Mouse (Mus musculus) forelimb bud, embryonic 11.5 days (tissue): ENCODE results near the gene Tmem171.

ENCODE experiments used
- DNase-seq: peaks from one replicate; pipeline ENCODE4 v3.0.0-alpha.2; 2012; ENCODE audit warnings: low read depth, low spot score

The Tmem171 gene

DNA sequence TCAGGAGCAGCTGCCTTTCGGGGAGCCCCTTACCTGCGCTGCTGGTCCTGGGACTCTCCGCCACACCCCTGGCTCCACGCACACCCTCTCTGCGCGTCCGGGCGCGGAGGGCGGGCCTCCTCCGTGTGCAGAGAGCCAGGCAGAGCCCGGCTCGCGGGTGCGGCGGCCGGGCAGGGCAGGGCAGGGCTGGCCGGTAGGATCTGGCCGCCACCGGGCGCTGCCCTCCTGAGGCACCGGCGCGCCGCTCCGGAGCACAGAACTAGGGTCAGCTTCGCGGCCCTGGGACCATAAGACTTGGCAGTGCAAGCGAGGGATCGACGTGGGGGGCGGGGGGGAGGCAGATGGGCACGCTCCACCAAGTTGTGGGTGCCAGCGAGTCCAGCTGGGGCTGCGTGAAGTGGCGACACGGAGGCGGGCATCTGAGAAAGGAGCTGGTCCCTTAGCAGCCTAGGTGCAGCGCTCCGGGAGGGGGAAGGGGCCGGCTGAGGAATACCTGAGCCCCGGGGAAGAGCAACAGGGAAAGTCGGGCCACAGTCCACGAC, at the start of gene Tmem171:
TSS of gene Tmem171 (minus strand) at position 62 of the 542 bp plus-strand sequence.
- DNase-seq: no peak

DNA sequence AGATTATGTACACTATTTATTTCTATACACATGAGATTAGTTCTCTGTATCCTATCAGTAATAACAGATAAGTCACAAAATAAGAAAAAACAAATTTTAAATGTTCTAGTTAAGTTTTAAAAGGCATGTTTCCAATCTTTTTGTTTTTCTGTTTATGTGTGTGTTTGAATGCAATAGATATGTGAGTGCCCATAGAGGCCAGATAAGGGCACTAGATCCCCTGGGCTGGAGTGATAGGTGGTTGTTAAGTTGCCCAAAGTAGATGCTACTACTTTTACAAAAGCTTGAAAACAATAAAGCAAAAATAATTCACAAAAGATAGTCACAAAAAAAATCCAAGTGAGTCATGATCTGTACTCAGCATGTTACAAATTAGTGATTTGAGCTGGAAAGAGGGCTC, 49.2 kb upstream of the Tmem171 start:
- no peak for DNase-seq

DNA sequence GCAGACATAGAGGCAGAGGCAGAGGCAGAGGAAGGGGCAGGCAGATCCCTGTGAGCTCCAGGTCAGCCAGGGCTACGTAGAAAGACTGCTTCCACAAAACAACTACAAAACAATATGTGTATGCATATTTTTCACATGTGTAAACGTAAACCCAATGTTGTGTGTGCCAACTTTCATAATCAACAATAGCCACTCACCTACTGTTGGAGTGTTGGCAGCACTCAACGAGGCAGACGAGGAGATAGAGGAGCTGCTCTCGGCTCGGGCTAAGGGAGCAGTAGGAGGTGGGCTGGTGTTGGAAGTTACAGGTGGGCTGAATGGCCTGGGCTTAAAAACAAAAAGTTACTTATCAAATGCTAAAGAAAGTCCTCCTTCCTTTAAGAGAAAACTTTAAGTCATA, 48.6 kb upstream of the Tmem171 start:
- no peak for DNase-seq

DNA sequence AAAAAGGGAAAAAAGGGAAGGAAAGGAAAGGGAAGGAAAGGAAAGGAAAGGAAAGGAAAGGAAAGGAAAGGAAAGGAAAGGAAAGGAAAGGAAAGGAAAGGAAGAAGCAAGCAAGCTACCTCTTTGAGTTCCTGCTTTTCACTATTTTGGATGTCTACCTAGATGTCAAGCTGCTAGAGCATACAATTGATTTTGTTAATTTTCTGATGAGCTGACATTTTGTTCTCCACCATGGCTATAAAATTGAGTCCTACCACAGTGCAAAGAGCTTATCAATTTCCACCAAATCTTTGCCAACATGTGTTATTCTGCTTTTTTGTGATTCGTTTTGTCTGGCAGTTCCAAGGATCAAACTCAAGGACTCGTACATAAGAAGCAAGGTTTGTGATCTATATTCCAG, 43.6 kb upstream of the Tmem171 start:
- no peak for DNase-seq

DNA sequence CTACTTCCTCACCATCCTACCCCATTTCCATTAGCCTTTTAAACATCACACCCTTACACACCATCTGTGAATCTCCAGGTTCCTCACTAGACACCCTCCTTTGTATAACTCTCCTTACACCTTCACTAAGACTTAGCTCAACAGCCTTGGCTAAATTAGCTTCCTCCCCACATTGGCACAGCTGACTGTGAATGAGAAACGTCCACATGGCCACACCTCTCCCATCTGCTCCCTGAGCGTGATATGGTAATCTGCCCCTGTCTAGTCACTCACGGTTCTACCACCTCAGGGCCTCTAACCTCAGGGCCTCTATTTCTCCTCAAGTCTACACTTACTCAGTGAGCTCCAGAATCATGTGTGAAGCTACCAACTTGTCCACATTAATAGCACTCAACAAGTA, 38.7 kb upstream of the Tmem171 start:
- DNase-seq: no peak

DNA sequence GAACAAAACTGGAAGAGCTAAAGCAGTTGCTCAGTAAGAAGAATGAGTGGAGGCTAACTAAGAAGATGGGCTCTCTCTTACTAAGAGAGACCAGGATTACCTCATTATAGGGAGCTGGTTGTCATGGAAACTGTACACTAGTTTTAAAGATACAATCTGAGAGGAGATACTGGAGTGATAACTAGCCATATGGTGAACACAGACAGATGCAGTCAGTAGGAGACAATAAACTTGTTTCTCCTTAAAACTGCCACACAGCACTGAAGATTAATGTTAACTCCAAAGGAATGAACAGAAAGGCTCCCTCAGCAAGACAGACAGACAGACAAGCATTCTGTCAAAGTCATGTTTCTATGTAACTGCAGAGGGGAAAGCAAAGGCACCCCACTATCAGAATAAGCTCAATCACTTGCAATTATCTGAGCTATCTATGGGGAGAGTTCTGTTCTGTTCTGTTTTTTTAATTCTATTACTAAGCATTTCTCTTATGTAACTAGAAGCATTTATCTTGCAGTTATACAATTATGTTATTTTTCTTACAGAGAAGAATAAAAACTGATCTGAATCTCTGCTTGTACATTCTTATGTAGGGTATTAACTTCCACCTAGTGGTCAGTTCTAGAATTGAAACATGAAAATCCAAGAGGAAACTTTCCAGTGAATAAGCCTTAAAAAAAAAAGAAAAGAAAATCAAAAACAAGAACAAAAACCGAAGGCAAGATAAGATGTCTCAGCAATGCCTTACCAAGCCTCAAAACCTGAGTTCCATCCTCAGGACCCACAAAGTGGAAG, 34.8 kb upstream of the Tmem171 start:
- DNase-seq: no peak

DNA sequence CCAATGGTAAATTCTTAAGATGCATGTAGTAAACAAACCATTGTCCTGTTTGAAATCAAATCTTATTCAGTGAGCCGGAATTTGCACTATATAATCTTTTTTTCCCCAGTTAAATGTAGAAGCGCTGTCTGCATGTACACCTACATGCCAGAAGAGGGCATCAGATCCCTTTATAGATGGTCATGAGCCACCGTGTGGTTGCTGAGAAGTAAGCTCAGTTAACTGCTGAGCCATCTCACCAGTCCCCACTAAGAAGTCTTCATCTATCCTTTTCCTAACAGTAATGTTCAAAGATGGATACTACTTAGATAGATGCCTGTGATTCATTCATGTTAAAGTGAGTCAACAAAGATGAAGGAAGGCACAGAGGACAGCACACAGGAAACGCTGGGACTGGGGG, 31.9 kb upstream of the Tmem171 start:
- peak; percentile 8 for DNase-seq

DNA sequence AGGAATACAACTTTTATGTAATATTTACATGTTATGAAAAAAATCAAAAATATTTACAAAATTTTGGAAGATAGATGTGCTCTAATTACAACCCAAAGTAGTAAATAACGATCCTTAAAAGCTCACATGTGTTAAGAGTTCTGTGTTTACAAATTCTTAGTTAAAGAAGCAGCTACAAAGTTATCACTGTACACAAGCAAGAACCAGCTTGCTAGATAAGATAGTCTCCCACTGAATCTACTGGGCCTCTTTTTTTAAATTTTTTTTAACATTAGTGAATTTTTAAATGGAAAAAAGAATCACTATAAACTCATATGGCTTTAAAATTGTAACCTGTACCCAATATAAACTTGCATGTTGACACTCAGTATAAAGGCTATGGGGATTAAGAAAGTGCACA, 28.8 kb upstream of the Tmem171 start:
- DNase-seq: no peak

DNA sequence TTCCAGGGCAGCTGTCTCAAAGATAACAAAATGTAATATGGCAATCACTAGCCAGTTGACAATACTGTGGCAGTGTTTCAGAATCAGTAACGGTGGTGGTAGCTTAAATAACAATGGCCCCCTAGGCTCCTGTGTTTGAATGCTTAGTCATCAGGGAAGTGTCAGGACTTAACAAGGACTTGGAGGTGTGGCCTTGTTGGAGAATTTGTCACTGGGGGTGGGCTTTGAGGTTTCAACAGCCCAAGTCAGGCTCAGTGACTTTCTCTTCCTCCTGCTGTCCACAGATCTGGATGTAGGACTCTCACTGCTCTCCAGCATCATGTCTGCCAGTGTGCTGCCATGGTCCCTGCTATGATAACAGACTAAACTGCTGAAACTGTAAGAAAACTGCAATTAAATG, 27.7 kb upstream of the Tmem171 start:
- no peak for DNase-seq

DNA sequence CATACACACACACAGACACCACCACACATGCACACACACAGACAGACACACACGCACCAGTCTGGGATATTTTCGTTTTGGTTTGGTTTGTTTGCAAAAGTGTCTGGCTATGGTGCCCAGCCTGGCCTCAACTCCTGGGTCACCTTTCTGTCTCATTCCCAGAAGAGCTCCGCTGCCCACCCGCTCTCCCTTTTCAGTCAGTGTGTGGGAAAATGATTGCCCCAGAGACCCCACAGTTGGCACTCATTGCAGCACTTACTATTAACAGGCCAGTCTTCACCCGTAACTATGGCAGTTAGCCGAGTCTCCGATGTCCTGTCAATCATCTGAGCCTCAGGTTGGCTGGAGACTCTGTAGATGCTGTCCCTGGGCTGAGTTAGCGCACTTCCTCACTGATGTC, 21.5 kb upstream of the Tmem171 start:
- DNase-seq: no peak

DNA sequence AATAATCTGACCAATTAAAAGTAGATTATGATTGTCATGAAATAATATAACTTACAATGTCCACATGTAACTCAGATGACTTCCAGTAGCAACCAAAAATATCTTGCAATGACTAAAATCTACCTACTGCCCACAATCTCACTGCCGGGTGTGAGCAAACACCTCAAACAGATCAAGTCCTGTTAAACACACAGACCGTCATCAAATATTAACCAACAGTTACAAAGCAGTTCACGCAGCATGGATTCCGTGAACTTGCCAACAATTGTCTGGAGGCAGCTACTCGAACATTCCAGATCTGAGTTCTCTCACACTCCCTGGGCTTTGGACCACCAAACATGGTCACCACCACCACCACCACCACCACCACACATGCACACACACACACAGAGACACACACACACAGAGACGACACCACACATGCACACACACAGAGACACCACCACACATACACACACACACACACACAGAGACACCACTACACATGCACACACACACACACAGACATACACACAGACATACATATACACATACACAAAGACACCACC, 20.9 kb upstream of the Tmem171 start:
- no peak for DNase-seq

DNA sequence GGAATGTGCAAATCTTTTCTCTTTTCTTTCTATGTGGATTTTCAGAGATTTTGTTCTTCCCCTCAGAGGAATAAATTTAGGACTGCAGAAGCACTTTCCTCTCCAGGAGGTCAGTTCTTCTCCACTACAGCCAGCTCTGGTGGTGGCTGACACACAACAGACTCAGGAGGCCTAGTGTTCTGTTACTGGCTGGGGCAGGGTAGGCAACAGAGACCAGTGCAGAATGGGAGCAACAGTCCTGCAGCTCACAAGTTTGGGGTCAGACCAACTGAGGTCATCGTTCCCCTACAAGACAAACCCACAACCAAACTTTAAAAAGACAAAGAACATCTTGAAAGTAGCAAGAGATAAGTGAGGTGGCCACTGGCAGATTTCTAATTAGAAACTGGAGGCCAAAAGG, 16.0 kb upstream of the Tmem171 start:
- no peak for DNase-seq

DNA sequence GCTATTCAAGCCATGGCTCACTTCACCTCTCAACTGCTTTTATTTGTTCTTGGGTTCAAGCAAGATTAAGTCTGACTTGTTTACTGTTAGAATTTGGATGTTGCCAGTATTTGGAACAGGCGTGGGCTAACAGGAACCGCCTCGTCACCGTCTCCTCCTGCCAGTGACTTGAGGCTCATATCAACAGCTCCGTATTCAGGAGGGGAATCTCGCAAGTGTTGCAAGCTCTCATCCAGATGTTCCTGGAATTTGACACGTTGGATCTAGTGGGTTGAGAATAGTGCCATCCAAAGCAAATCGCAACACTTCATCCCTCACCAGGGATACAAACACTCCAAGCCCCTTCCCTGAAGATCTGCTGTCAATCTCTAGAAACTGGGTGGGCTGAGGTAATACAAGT, 15.6 kb upstream of the Tmem171 start:
- DNase-seq: no peak

DNA sequence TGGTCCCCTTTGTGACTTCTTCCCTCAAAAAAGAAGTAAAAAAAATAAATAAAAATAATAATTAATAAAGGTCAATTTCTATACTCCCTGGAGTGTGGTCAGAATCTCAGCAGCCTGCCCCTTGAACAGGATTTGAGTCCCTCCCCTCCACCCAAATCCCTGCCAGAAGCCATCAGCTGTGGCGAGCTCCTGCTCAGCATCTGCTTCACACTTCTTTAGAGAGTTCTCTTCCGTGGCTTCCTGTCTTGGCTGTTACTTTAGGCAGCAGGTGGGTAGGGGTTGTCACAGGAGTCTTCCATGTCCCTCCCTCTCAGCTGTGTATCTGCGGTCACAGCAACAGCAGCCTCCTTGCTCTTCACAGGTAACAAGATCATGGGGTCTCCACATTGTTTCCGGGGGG, 10.9 kb upstream of the Tmem171 start:
- DNase-seq: no peak

DNA sequence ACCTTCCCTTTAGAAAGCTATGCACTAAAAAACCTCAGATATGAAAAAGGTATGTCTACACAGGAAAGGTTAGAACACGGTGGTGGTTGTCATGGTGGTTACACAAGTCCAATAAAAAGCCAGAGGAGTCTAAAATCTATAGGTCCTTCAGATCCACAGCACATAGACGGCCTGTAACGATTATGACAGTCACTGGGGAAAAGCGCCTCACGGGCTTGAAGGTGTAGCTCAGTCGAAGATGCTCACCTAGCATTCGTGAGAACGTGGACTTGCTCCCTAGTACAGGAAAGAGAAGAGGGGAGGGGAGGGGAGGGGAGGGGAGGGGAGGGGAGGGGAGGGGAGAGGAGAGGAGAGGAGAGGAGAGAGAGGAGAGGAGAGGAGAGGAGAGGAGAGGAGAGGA, 9.2 kb upstream of the Tmem171 start:
- DNase-seq: no peak

DNA sequence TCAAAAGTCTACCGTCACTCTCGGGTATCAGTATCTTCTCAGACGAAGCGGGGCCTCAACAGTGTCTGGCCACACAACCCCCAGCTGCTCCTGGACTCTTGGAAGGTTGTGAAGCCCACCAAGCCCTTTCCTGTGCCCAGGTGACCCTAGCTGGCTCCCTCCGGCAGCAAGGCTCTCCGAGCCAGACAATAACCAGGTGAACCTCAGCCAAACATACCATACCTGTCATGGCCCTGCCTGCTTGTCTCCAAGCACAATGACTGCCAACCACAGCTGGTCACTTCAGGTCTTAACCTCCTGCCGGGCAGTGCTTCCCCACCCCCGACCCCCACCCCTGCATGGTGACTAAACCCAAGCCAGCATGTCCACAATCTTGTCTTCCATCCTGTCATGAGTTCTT, 7.7 kb upstream of the Tmem171 start:
- DNase-seq: no peak

DNA sequence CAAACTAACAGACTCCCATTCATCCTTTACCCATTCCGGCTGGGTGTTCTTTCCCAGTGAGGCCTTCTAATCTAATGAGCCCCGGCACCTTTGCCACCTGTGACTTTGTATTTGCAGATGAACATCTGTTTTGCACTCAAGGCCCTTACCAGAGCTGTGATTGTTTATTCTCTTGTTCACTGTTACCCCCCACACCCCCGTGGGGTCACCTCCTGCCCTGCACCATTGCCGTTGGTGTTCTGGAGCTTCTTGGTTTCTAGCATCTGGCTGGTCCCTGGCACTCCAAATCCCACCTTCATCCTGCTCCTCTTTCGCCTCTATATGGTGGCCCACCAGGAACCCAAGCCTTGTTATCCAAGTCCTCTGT, 6.7 kb upstream of the Tmem171 start:
- DNase-seq: peak; percentile 25

DNA sequence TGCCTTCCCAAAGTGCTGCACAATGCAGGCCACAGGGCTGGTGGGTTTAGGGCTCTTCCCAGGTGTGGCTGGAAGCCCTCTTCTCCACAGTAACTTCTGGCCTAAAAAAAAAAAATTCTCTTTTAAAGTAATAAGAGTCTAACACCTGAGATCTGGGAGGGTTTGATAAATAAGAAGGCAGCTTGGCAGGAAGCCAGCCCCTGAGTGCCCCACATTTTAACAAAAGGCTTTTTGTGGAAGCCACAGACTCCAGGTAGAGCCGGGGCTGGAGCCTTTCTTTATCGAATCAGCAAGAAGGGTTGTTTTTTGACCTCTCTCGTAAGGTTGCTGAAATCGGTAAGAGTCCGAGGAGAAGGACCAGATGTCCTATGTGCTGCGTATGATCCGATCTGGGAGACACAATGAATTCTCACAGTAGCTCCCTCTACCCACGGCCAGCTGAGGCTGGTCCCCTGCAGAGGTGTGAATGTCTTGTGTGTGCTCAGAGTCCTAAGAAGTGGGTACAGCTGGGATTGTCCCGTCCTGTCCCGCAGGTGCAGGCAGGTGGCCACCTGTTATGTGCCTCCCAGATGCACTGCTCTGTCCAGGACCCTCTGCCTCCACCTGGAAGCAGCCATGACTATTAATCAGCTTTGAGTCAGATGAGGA, 6.2 kb upstream of the Tmem171 start:
- DNase-seq: peak; percentile 40

DNA sequence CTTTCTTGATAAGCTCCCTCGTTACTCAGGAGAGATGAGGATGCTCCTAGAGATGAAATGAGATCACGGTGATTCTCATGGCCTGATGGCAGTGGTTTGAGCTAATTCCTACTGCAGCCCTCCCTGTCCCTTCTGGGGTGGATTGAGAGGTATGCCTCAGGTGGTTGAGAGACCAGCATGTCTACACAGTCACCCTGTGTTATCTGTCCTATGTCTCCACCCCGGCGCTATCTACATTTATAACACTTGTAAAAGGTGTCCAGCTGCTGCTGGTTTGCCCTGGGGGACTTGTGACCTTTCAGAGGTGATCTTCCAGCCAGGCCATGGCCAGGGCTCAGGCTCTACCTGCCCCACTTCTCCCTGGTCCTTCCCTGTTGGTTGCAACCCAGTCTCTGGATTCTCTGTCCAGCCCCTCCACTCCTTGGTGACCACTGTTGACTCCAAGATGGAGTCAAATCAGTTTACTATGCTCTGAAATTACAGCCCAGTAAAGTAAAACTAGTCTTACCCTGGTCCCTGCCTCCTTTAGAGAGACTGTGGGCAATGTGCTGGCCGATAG, 5.4 kb upstream of the Tmem171 start:
- no peak for DNase-seq

DNA sequence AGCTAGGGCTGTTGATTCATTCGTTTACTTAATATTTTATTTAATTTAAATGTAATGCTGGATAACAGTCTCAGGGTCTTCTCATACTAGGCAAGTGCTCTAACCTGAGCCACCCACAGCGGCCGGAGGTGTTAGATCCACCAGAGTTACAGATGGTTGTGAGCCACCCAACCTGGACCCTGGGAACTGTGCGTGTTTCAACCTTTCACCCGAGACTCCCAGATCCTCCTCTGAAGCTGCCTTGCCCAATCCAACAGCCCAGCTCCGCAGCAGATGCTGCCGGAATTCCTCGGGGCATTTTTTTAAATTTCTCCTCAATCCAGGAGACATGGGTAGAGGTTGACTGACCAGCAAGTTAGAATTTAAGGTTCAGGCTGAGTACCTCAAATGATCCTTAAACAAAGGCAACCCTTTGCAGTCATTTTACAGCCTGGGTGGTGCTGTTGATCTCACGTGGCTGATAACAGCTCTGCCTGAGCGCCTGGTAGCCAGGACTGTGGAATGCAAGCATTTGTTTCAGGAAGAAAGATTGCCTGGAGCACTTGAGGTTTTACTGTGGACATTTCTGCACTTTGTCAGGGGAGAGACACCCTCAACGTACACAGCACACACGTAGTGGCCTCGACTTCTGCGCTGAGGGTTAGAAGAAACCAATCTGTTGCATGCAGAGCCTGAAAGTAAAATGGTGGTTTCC, 4.6 kb upstream of the Tmem171 start:
- no peak for DNase-seq

DNA sequence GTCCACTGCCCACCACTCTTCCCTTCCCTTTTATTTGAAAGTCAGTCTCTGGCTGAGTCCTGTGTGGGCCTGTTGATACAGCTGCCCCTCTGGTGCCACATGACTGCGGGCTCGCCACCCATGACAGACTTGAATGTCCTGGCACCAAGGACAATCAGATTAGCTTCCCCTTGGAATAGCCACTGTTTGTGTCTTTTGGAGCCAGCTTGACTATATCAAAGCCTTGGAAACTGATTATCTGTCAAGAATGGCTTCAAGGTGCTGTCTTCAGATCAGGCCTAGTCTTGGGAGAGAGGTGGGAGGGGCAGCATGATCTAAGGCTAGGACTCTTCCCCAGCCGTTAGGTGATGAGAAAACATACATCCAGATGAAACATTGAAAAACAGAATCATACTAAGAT, 2.1 kb upstream of the Tmem171 start:
- DNase-seq: no peak

DNA sequence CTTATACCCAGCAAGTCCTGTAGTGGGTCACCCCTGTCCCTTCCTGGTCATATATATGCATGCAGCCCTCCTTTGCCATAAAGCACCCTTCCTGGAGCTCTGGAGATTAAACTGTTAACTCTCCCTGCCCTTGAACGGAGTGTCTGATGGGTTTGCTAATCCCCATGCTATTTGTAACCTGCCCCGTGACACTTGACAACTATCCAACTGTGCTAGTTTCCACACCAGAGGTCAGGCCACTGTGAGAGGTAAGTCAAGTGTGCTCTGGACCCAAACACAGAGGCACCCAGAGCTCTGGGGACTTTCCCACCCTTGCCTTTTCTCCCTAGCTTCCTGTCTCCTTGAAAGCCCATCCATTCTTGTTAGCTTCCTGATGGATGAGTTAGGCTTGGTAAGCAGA, 912 bp upstream of the Tmem171 start:
- no peak for DNase-seq
